Mouse (Mus musculus) limb, embryonic 14.5 days (tissue): ENCODE measurements at regions not wholly inside any gene's neighbourhood (a gene's known extent, or its start where the extent isn't known, plus 50 kb on each side); places are given as distances from the start of the nearest gene placed in this dataset.

ENCODE experiments used
- ATAC-seq: fragments of 200-750 bp; cut with Nextera tagmentation; 2 replicates; pipeline ENCODE4 v1.8.0; 2017; ENCODE audit warnings: low read depth, moderate number of reproducible peaks, moderate TSS enrichment; ENCODE audit not compliant: low FRiP score
- DNase-seq: peaks from one replicate; pipeline ENCODE4 v3.0.0-alpha.2; 2015; ENCODE audit warnings: low spot score
- H3K27ac ChIP-seq: fragments of 300-500 bp; sonication (generic); replicated peaks from 2 replicates; pipeline ENCODE4 v1.5.1; 2014; ENCODE audit warnings: low read depth, mild to moderate bottlenecking, low read length, moderate library complexity, mixed read lengths
- H3K27me3 ChIP-seq: fragments of 300-500 bp; sonication (generic); 2 replicates; pipeline ENCODE4 v1.6.1; 2014; ENCODE audit warnings: low read length, mixed read lengths; ENCODE audit not compliant: control insufficient read depth, insufficient read depth
- H3K36me3 ChIP-seq: fragments of 300-500 bp; sonication (generic); 2 replicates; pipeline ENCODE4 v1.6.1; 2014; ENCODE audit warnings: mild to moderate bottlenecking, low read length, moderate library complexity, mixed read lengths; ENCODE audit not compliant: control insufficient read depth, insufficient read depth
- H3K4me1 ChIP-seq: fragments of 300-500 bp; sonication (generic); 2 replicates; pipeline ENCODE4 v1.6.1; 2014; ENCODE audit warnings: antibody characterized with exemption, low read length, mixed read lengths; ENCODE audit not compliant: control insufficient read depth, insufficient read depth
- H3K4me2 ChIP-seq: fragments of 300-500 bp; sonication (generic); replicated peaks from 2 replicates; pipeline ENCODE4 v1.6.1; 2014; ENCODE audit warnings: low read depth, mild to moderate bottlenecking, low read length, moderate library complexity; ENCODE audit not compliant: severe bottlenecking
- H3K4me3 ChIP-seq: fragments of 300-500 bp; sonication (generic); replicated peaks from 2 replicates; pipeline ENCODE4 v1.5.1; 2014; ENCODE audit warnings: low read length
- H3K9ac ChIP-seq: fragments of 300-500 bp; sonication (generic); 2 replicates; pipeline ENCODE4 v1.6.1; 2014; ENCODE audit warnings: mild to moderate bottlenecking, low read depth, low read length, moderate library complexity; ENCODE audit not compliant: severe bottlenecking
- H3K9me3 ChIP-seq: fragments of 300-500 bp; sonication (generic); 2 replicates; pipeline ENCODE4 v1.6.1; 2016; ENCODE audit warnings: low read length; ENCODE audit not compliant: control insufficient read depth
- POLR2A ChIP-seq: fragments of 200-500 bp; IDR thresholded peaks from 2 replicates; pipeline ENCODE4 v1.8.0; 2012; ENCODE audit warnings: inconsistent platforms, mild to moderate bottlenecking, moderate library complexity, borderline replicate concordance; ENCODE audit not compliant: insufficient read depth, insufficient read length; ENCODE audit errors: extremely low read depth
- WGBS: fragments of 180-500 bp; shearing (Covaris S2); extraction: QIAGEN DNeasy Blood & Tissue Kit; methylation state at CpG from one replicate; pipeline ENCODE4 v1.1.7; 2014; 5-methylcytosine and 5-hydroxymethylcytosine counted together

- no peaks in the 10 kb centered on the region for H3K9me3 ChIP-seq
- no peaks in the 10 kb centered on the region for H3K27me3 ChIP-seq
- H3K4me1 ChIP-seq: no peaks in the 10 kb centered on the region
- no peak overlapping the region for H3K4me3 ChIP-seq
- H3K4me2 ChIP-seq: no peak overlapping the region
- DNase-seq: no peak
- ATAC-seq: no peak
- 59% methylated on average over 3 of the region's 3 CpGs for WGBS
- H3K27ac ChIP-seq: no peak overlapping the region
- no peaks in the 10 kb centered on the region for H3K36me3 ChIP-seq
- TF ChIP-seq POLR2A: no peak
- no peak overlapping the region for H3K9ac ChIP-seq
Measured at GRCm38 (mm10) chr6:35759606-35760246, 220.0 kb upstream of the Mtpn start.

GRCm38 (mm10) chr6:35746034-35746433, 206.3 kb upstream of the Mtpn start:
- H3K4me3 ChIP-seq: no peak overlapping the region
- no peaks in the 10 kb centered on the region for H3K36me3 ChIP-seq
- H3K4me1 ChIP-seq: no peaks in the 10 kb centered on the region
- TF ChIP-seq POLR2A: no peak
- no peaks in the 10 kb centered on the region for H3K27me3 ChIP-seq
- no peaks in the 10 kb centered on the region for H3K9me3 ChIP-seq
- H3K4me2 ChIP-seq: no peak overlapping the region
- 39% methylated on average over 1 of the region's 1 CpGs for WGBS
- H3K9ac ChIP-seq: no peak overlapping the region
- H3K27ac ChIP-seq: no peak overlapping the region
- no peak for ATAC-seq
- DNase-seq: no peak

GRCm38 (mm10) chr6:35705587-35705986, 165.9 kb upstream of the Mtpn start:
- Histone ChIP-seq H3K4me1 (no peaks in the 10 kb centered on the region), H3K9ac (no peak overlapping the region), H3K4me3 (no peak overlapping the region), H3K27me3 (no peaks in the 10 kb centered on the region), H3K27ac (no peak overlapping the region), H3K36me3 (no peaks in the 10 kb centered on the region), H3K9me3 (no peaks in the 10 kb centered on the region), H3K4me2 (no peak overlapping the region)
- ATAC-seq (no peak), DNase-seq (no peak)
- no peak for TF ChIP-seq POLR2A
- 61% methylated on average over 3 of the region's 3 CpGs for WGBS

- Histone ChIP-seq H3K4me2 (no peak overlapping the region), H3K4me1 (no peaks in the 10 kb centered on the region), H3K27ac (no peak overlapping the region), H3K36me3 (no peaks in the 10 kb centered on the region), H3K9ac (no peak overlapping the region), H3K9me3 (no peaks in the 10 kb centered on the region), H3K27me3 (no peaks in the 10 kb centered on the region), H3K4me3 (no peak overlapping the region)
- TF ChIP-seq POLR2A: no peak
- DNase-seq: no peak
- WGBS: 86% methylated on average over 2 of the region's 2 CpGs
- no peak for ATAC-seq
Measured at GRCm38 (mm10) chr6:35667062-35667461, 127.4 kb upstream of the Mtpn start.

GRCm38 (mm10) chr6:35651401-35651800, 111.7 kb upstream of the Mtpn start:
- Histone ChIP-seq H3K9me3 (no peaks in the 10 kb centered on the region), H3K9ac (no peak overlapping the region), H3K36me3 (no peaks in the 10 kb centered on the region), H3K4me3 (no peak overlapping the region), H3K4me2 (no peak overlapping the region), H3K27me3 (no peaks in the 10 kb centered on the region), H3K4me1 (no peaks in the 10 kb centered on the region), H3K27ac (no peak overlapping the region)
- ATAC-seq (no peak), DNase-seq (no peak)
- no peak for TF ChIP-seq POLR2A
- WGBS: 64% methylated on average over 4 of the region's 4 CpGs

GRCm38 (mm10) chr6:35645210-35645609, 105.5 kb upstream of the Mtpn start:
- WGBS: 83% methylated on average over 7 of the region's 7 CpGs

More at GRCm38 (mm10) chr6:35645210-35645609, 105.5 kb upstream of the Mtpn start:
- Histone ChIP-seq H3K9me3 (no peaks in the 10 kb centered on the region), H3K4me3 (no peak overlapping the region), H3K27me3 (no peaks in the 10 kb centered on the region), H3K36me3 (no peaks in the 10 kb centered on the region), H3K9ac (no peak overlapping the region), H3K4me1 (no peaks in the 10 kb centered on the region), H3K4me2 (no peak overlapping the region), H3K27ac (no peak overlapping the region)
- TF ChIP-seq POLR2A: no peak
- ATAC-seq (no peak), DNase-seq (no peak)
